Mouse (Mus musculus): Measurements from ENCODE around the gene Gm44579. TPM values are rescaled to one million over a fixed set of nuclear protein-coding genes. Genes with fewer than 3 reads are reported as not detected.

Gm44579 gene
- not detected in 2 replicates for polyA plus RNA-seq (2015; fragmentation: Nextera tagmentation; extraction: Ambion mirVana)

DNA sequence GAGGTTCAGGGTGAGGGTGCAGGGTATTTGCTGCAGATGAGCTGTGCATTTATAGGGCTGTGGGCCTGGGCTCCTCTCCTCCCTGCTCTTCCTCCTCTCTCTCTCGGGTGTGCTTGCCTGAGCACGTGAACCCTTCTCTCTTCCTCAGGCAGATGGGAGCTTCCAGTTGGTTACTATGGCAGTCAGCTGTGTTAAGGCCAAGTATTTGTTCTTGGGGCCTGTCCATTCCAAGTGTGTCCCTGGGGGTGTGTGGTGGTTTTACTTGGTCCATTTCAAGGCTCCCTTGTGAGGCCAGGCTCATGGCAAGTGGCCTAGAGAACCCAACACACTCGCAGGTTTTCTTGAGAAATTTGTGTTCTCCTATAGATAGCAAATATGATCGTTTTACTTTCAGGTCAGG is at the start of gene Gm44579, which contains the start of gene Olfr287:
Gene Gm44579, minus strand, starts transcription at position 101 of the 400 bp plus-strand sequence.
Gene Olfr287, minus strand, starts transcription at position 180 of the 400 bp plus-strand sequence.

DNA sequence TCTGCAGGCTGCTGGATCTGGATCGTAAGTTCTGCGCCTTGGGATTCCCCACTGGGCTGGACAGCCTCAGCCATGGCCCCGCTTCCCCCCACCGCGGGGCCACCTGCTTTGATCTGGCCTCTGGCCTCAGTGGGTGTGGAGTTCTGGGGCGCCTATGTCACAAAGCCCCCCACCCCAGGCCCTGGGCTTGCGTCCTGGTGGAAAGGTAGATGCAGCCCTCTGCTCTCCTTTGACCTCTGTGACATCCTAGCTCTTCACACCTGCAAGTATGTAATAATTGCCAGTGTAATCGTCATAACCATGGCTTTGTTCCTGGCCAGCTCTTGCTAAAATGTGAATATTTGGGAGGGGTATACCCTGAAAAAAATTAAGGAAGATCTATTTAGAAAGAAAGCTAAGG is 36.4 kb upstream of the Gm44579 start, which contains the start of gene H1fnt:
Gene H1fnt, minus strand, starts transcription at position 101 of the 400 bp plus-strand sequence.

GRCm38 (mm10) chr15:98234350-98234749 is 13.6 kb upstream of the Gm44579 start, which contains the start of gene Olfr286:
Gene Olfr286 (minus strand): TSS chr15:98234450.

DNA sequence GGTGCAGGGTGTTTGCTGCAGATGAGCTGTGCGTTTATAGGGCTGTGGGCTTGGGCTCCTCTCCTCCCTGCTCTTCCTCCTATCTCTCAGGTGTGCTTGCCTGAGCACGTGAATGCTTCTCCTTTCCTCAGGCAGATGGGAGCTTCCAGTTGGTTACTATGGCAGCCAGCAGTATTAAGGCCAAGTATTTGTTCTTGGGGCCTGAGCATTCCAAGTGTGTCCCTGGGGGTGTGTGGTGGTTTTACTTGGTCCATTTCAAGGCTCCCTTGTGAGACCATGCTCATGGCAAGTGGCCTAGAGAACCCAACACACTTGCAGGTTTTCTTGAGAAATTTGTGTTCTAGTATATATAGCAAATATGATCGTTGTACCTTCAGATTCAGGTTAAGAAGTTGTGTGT is 25.3 kb downstream of the Gm44579 start, which contains the start of gene Olfr288:
Gene Olfr288, minus strand, starts transcription at position 101 of the 400 bp plus-strand sequence.

GRCm38 (mm10) chr15:98166963-98167644 is 53.7 kb downstream of the Gm44579 start, which contains the start of gene Ccdc184:
Gene Ccdc184 (plus strand): TSS chr15:98167158.

DNA sequence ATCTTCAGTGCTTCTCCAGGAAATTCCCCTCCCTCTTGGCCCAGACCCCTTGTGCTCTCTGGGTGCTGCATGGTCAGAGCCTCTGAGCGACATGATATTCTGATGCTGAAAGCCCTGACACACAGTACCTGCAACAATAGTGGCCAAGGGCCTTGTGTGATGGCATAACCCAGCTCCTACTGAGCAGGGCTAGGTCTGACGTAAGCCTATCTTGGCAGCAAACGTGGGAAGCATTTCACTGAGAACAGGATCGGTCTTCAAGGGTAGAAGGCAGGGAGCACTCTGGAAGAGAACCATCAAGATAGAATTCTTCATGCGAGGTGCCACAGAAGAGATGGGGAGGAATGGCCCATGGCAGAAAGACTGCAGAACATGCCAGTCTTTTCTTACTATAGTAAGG is 55.3 kb downstream of the Gm44579 start, which contains the start of gene Asb8:
Gene Asb8, minus strand, starts transcription at position 101 of the 400 bp plus-strand sequence.

Other genes with a start within 250 kb of the Gm44579 start
- 0.41 and 2.5 TPM in 2 replicates for gene Col2a1, start 216.3 kb downstream of the Gm44579 start, polyA plus RNA-seq (2015; fragmentation: Nextera tagmentation; extraction: Ambion mirVana)
- 27.5 and 33.3 TPM in 2 replicates for gene Pfkm, start 128.4 kb downstream of the Gm44579 start, polyA plus RNA-seq (2015; fragmentation: Nextera tagmentation; extraction: Ambion mirVana)
- 9.5 TPM in 2 replicates for gene Senp1, start 127.2 kb downstream of the Gm44579 start, polyA plus RNA-seq (2015; fragmentation: Nextera tagmentation; extraction: Ambion mirVana)
- gene Asb8, start 55.4 kb downstream of the Gm44579 start, polyA plus RNA-seq (2015; fragmentation: Nextera tagmentation; extraction: Ambion mirVana): 24.4 and 38.5 TPM in 2 replicates
- gene Ccdc184, start 53.8 kb downstream of the Gm44579 start, polyA plus RNA-seq (2015; fragmentation: Nextera tagmentation; extraction: Ambion mirVana): 2.5 and 6.1 TPM in 2 replicates
- not detected in 2 replicates for gene Olfr288, start 25.4 kb downstream of the Gm44579 start, polyA plus RNA-seq (2015; fragmentation: Nextera tagmentation; extraction: Ambion mirVana)
- gene Olfr287, start 79 bp upstream of the Gm44579 start, polyA plus RNA-seq (2015; fragmentation: Nextera tagmentation; extraction: Ambion mirVana): not detected in 2 replicates
- gene Olfr286, start 13.5 kb upstream of the Gm44579 start, polyA plus RNA-seq (2015; fragmentation: Nextera tagmentation; extraction: Ambion mirVana): not detected in 2 replicates
- not detected in 2 replicates for gene H1fnt, start 36.3 kb upstream of the Gm44579 start, polyA plus RNA-seq (2015; fragmentation: Nextera tagmentation; extraction: Ambion mirVana)
- gene Zfp641, start 75.2 kb upstream of the Gm44579 start, polyA plus RNA-seq (2015; fragmentation: Nextera tagmentation; extraction: Ambion mirVana): 1.4 and 2.1 TPM in 2 replicates
- gene Olfr285, start 96.4 kb upstream of the Gm44579 start, polyA plus RNA-seq (2015; fragmentation: Nextera tagmentation; extraction: Ambion mirVana): not detected in 2 replicates
- not detected in 2 replicates for gene Olfr284, start 120.0 kb upstream of the Gm44579 start, polyA plus RNA-seq (2015; fragmentation: Nextera tagmentation; extraction: Ambion mirVana)
- gene Olfr283, start 160.0 kb upstream of the Gm44579 start, polyA plus RNA-seq (2015; fragmentation: Nextera tagmentation; extraction: Ambion mirVana): not detected in 2 replicates
- gene Olfr282, start 210.2 kb upstream of the Gm44579 start, polyA plus RNA-seq (2015; fragmentation: Nextera tagmentation; extraction: Ambion mirVana): not detected in 2 replicates
- not detected in 2 replicates for gene Olfr281, start 231.6 kb upstream of the Gm44579 start, polyA plus RNA-seq (2015; fragmentation: Nextera tagmentation; extraction: Ambion mirVana)
- not detected in 2 replicates for gene OR5BS1P, start 248.9 kb upstream of the Gm44579 start, polyA plus RNA-seq (2015; fragmentation: Nextera tagmentation; extraction: Ambion mirVana)

Data from adrenal gland, postnatal 0 days (tissue).